Mouse (Mus musculus) lung, postnatal 0 days (tissue): ENCODE measurements at regions not wholly inside any gene's neighbourhood (a gene's known extent, or its start where the extent isn't known, plus 50 kb on each side); places are given as distances from the start of the nearest gene placed in this dataset.

Experiments used
- CTCF ChIP-seq: IDR thresholded peaks from 2 replicates; pipeline ENCODE4 v1.5.1; 2016; ENCODE audit warnings: antibody characterized with exemption, mild to moderate bottlenecking
- EP300 ChIP-seq: IDR thresholded peaks from 2 replicates; pipeline ENCODE4 v1.6.1; 2016; ENCODE audit warnings: antibody characterized with exemption, mild to moderate bottlenecking, control low read depth

DNA sequence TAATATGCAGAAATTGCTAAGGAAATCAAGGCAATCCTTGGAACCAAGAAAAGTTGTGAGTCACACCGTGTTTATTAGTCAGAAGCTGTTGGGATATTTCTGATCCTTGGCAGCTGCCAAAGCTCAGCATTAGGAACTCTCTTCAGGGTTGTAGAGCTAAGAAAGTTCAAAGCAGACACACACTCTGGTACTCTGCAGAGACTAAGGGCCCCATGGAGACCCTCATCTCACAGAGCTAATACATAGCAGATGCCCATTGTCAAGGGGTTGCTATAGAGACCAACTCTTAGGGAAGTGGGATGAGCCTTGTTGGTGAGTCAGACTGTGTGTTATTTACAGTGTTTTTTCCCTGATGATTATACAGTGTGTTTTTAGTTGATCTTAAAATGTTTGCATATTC is 517.4 kb upstream of the Fam174a start:
- no peak for TF ChIP-seq CTCF
- no peak for TF ChIP-seq EP300
